Mouse (Mus musculus): ENCODE measurements around the gene Ssh3.

- TF ChIP-seq MAFK (IDR thresholded peaks at IDR 0.05; ENCODE audit: insufficient read depth, low read depth, low read length), result no peak
- no peak for TF ChIP-seq HCFC1 (IDR thresholded peaks at IDR 0.05; ENCODE audit: borderline replicate concordance, insufficient read depth, low read length)
- TF ChIP-seq ZC3H11A (IDR thresholded peaks at IDR 0.05; ENCODE audit: borderline replicate concordance, low read depth, low read length), result no peak
- TF ChIP-seq CHD2 (IDR thresholded peaks at IDR 0.05; ENCODE audit: low read depth, low read length), result no peak
These were observed 36.8 kb downstream of the Ssh3 start for GRCm38 (mm10) chr19:4232186-4232572.
